Mouse (Mus musculus) liver, embryonic 12.5 days (tissue): Measurements from ENCODE around the gene Bmp8b. TPM values are rescaled to one million over a fixed set of nuclear protein-coding genes. Genes with fewer than 3 reads are reported as not detected.
"Not testable (repeated sequence)": the region's sequence is repeated elsewhere in the genome, so short reads cannot be mapped to it uniquely, and the experiment has no call there.

Experiments used
- ATAC-seq: fragments of 200-750 bp; cut with Nextera tagmentation; 2 replicates; pipeline ENCODE4 v1.8.0; 2017; ENCODE audit warnings: moderate number of reproducible peaks, mild to moderate bottlenecking, moderate library complexity
- H3K27ac ChIP-seq: fragments of 300-500 bp; sonication (generic); 2 replicates; pipeline ENCODE4 v1.5.1; 2016; ENCODE audit warnings: mild to moderate bottlenecking
- H3K27me3 ChIP-seq: fragments of 300-500 bp; sonication (generic); replicated peaks from 2 replicates; pipeline ENCODE4 v1.6.1; 2016; ENCODE audit warnings: mild to moderate bottlenecking, moderate library complexity
- H3K36me3 ChIP-seq: fragments of 300-500 bp; sonication (generic); 2 replicates; pipeline ENCODE4 v1.6.1; 2016; ENCODE audit warnings: mild to moderate bottlenecking, moderate library complexity
- H3K4me1 ChIP-seq: fragments of 300-500 bp; sonication (generic); 2 replicates; pipeline ENCODE4 v1.6.1; 2016
- H3K4me2 ChIP-seq: fragments of 300-500 bp; sonication (generic); 2 replicates; pipeline ENCODE4 v1.6.1; 2016; ENCODE audit warnings: mild to moderate bottlenecking, moderate library complexity
- H3K4me3 ChIP-seq: fragments of 300-500 bp; sonication (generic); 2 replicates; pipeline ENCODE4 v1.5.1; 2016; ENCODE audit warnings: mild to moderate bottlenecking, moderate library complexity
- H3K9ac ChIP-seq: fragments of 300-500 bp; sonication (generic); 2 replicates; pipeline ENCODE4 v1.6.1; 2016; ENCODE audit warnings: mild to moderate bottlenecking, moderate library complexity
- H3K9me3 ChIP-seq: fragments of 300-500 bp; sonication (generic); replicated peaks from 2 replicates; pipeline ENCODE4 v1.6.1; 2016; ENCODE audit warnings: mild to moderate bottlenecking, moderate library complexity
- WGBS: fragments of 180-500 bp; shearing (Covaris S2); methylation state at CpG from one replicate; pipeline ENCODE4 v1.1.7; 2016; ENCODE audit not compliant: insufficient replicate concordance; 5-methylcytosine and 5-hydroxymethylcytosine counted together
- polyA plus RNA-seq: library from polyadenylated mRNA; unstranded; fragments of >200 nt; fragmentation: Nextera tagmentation; extraction: Ambion mirVana; gene quantifications from 2 replicates; pipeline ENCODE4 v1.2.1, GENCODE M21; 2016

Gene Bmp8b
- polyA plus RNA-seq, 1 experiment from 2014 or later: 1.5 TPM

GRCm38 (mm10) chr4:123155427-123155826 is 50.5 kb downstream of the Bmp8b start:
- H3K4me3 ChIP-seq: no peak overlapping the region
- ATAC-seq: no peak
- no peaks in the 10 kb centered on the region for H3K9me3 ChIP-seq
- WGBS: 36% methylated on average over 2 of the region's 2 CpGs
- H3K27ac ChIP-seq: no peak overlapping the region
- no peaks in the 10 kb centered on the region for H3K36me3 ChIP-seq
- H3K4me2 ChIP-seq: no peak overlapping the region
- peaks cover 15% of the 10 kb centered on the region; the same call in 1 of the 2 replicates for H3K27me3 ChIP-seq
- H3K9ac ChIP-seq: no peak overlapping the region
- no peaks in the 10 kb centered on the region for H3K4me1 ChIP-seq

GRCm38 (mm10) chr4:123155840-123156239 is 50.9 kb downstream of the Bmp8b start:
- Histone ChIP-seq H3K36me3 (no peaks in the 10 kb centered on the region), H3K27me3 (peaks cover 15% of the 10 kb centered on the region; the same call in 1 of the 2 replicates), H3K4me1 (no peaks in the 10 kb centered on the region), H3K9me3 (no peaks in the 10 kb centered on the region), H3K4me3 (no peak overlapping the region), H3K4me2 (no peak overlapping the region), H3K27ac (no peak overlapping the region), H3K9ac (no peak overlapping the region)
- ATAC-seq: no peak

GRCm38 (mm10) chr4:123160571-123160970 is 55.6 kb downstream of the Bmp8b start:
- no peak overlapping the region for H3K4me2 ChIP-seq
- H3K4me1 ChIP-seq: peaks cover 13% of the 10 kb centered on the region
- no peak overlapping the region for H3K27ac ChIP-seq
- no peak overlapping the region for H3K4me3 ChIP-seq
- no peaks in the 10 kb centered on the region for H3K36me3 ChIP-seq
- H3K9ac ChIP-seq: no peak overlapping the region
- peaks cover 47% of the 10 kb centered on the region for H3K27me3 ChIP-seq
- WGBS: 55% methylated on average over 6 of the region's 6 CpGs
- H3K9me3 ChIP-seq: no peaks in the 10 kb centered on the region
- ATAC-seq: no peak

- H3K9ac ChIP-seq, H3K36me3 ChIP-seq, ATAC-seq, H3K9me3 ChIP-seq, H3K4me2 ChIP-seq, H3K27ac ChIP-seq, H3K4me3 ChIP-seq: not testable (repeated sequence)
- 60% methylated on average over 3 of the region's 3 CpGs for WGBS
- peaks cover 47% of the 10 kb centered on the region for H3K27me3 ChIP-seq
- H3K4me1 ChIP-seq: peaks cover 13% of the 10 kb centered on the region
These were observed 56.3 kb downstream of the Bmp8b start for GRCm38 (mm10) chr4:123161251-123161650.

DNA sequence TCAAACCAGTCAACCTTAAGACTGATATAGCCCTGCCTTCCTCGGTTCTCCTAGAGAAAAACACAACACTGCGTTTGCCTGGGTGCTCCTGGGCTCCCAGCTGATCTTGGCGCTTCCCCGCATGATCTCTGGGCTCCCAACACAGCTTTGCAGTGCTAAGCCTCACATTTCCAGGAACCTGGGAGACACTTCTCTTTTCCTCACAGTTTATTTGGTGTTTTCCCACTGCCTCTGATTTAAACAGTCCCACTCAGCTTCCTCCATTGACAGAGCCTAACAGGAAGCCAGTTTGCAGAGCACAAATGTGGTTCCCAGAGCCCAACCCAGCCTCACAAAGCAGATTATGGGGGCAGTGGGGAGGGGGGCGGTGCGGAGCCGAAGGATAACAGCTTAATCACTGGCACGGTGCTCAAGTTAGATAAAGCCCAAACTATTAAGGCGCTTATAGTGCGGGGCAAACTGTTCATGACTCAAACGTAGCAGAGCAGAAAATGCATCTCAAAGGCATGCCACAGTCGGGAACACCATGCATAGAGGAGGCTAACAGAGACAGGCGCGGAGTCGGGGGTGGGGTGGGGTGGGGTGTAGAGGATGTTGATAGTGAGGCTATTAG is 57.4 kb downstream of the Bmp8b start:
- no peak overlapping the region for H3K9ac ChIP-seq

DNA sequence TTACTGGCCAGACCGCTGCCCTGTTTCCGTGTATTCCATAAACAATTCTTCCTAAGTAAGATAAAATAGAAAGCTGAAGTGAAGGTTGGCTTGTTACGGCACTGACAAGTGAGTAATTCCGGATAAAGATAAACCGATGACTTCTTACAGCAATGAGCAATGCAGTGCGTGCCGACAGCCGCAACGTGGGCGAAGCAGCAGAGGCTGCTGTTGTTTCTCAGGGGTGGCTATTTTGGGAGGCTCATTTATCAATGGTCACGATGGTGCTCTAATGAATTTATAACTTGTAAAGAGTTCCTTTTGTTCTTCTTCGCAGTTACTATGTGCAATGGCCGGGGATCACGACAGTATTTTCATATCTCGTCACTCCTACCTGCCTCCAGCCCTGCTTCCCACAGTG is 59.2 kb downstream of the Bmp8b start:
- H3K36me3 ChIP-seq: no peaks in the 10 kb centered on the region
- H3K4me2 ChIP-seq: no peak overlapping the region
- H3K9ac ChIP-seq: no peak overlapping the region
- ATAC-seq: no peak
- H3K4me1 ChIP-seq: peaks cover 13% of the 10 kb centered on the region
- H3K27ac ChIP-seq: no peak overlapping the region
- H3K27me3 ChIP-seq: peaks cover 46% of the 10 kb centered on the region
- 73% methylated on average over 15 of the region's 15 CpGs for WGBS
- no peak overlapping the region for H3K4me3 ChIP-seq
- no peaks in the 10 kb centered on the region for H3K9me3 ChIP-seq

More for the DNA sequence above, 57.4 kb downstream of the Bmp8b start:
- H3K4me1 ChIP-seq: peaks cover 13% of the 10 kb centered on the region
- ATAC-seq: no peak
- peak overlapping the region; percentile 29 for H3K4me2 ChIP-seq
- H3K4me3 ChIP-seq: no peak overlapping the region
- H3K27me3 ChIP-seq: peaks cover 47% of the 10 kb centered on the region
- 7% methylated on average over 15 of the region's 15 CpGs for WGBS
- no peaks in the 10 kb centered on the region for H3K36me3 ChIP-seq
- H3K27ac ChIP-seq: no peak overlapping the region
- H3K9me3 ChIP-seq: no peaks in the 10 kb centered on the region

DNA sequence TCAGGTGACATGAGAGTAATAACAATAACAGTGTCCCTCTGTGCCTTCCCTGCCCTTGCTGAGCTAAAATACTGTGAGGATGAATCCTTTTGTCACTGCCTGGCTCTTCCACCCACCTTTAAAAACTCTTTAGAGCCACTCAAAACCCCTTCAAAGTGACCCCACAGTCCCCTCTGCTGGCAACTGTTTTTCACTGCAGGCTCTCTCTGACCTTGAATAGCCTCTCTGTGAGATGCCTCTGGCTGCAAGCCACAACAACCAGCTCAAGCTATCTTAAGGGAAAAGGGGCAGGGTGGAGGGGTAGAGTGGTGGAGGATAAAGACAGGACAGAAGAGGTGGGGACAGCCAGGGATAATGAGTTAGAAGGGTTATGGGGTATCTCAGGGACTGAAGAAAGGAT is 66.8 kb downstream of the Bmp8b start:
- no peaks in the 10 kb centered on the region for H3K9me3 ChIP-seq
- H3K4me1 ChIP-seq: no peaks in the 10 kb centered on the region
- ATAC-seq: no peak
- H3K36me3 ChIP-seq: no peaks in the 10 kb centered on the region
- H3K9ac ChIP-seq: no peak overlapping the region
- H3K27ac ChIP-seq: no peak overlapping the region
- no peak overlapping the region for H3K4me2 ChIP-seq
- H3K4me3 ChIP-seq: no peak overlapping the region
- peaks cover 57% of the 10 kb centered on the region for H3K27me3 ChIP-seq

Other genes starting within 250 kb of the Bmp8b start
- 30.3 and 31.6 TPM in 2 replicates for gene Cap1, start 219.1 kb upstream of the Bmp8b start, polyA plus RNA-seq
- 0.14 and 0.28 TPM in 2 replicates for gene Mfsd2a, start 144.0 kb upstream of the Bmp8b start, polyA plus RNA-seq
- gene Mycl, start 109.5 kb upstream of the Bmp8b start, polyA plus RNA-seq: 1.2 and 1.6 TPM in 2 replicates
- 8.9 and 10.9 TPM in 2 replicates for gene Trit1, start 88.6 kb upstream of the Bmp8b start, polyA plus RNA-seq
- gene Oxct2b, start 11.1 kb downstream of the Bmp8b start, polyA plus RNA-seq: 0.08 TPM in 1 of 2 replicates, not detected in the other
- gene Ppie, start 34.8 kb downstream of the Bmp8b start, polyA plus RNA-seq: 65.2 and 65.3 TPM in 2 replicates
- gene Hpcal4, start 78.1 kb downstream of the Bmp8b start, polyA plus RNA-seq: 0.10 TPM in 1 of 2 replicates, not detected in the other
- gene Nt5c1a, start 96.3 kb downstream of the Bmp8b start, polyA plus RNA-seq: not detected in 2 replicates
- gene Heyl, start 128.4 kb downstream of the Bmp8b start, polyA plus RNA-seq: 0.83 and 1.2 TPM in 2 replicates
- gene Pabpc4, start 157.2 kb downstream of the Bmp8b start, polyA plus RNA-seq: 110 and 112 TPM in 2 replicates
- 0.19 TPM in 1 of 2 replicates, not detected in the other for gene Oxct2a, start 218.5 kb downstream of the Bmp8b start, polyA plus RNA-seq
- gene Bmp8a, start 238.1 kb downstream of the Bmp8b start, polyA plus RNA-seq: 0.31 and 0.46 TPM in 2 replicates